ENCODE assay signal across 28 mouse cellular contexts in the genomic region with DNA sequence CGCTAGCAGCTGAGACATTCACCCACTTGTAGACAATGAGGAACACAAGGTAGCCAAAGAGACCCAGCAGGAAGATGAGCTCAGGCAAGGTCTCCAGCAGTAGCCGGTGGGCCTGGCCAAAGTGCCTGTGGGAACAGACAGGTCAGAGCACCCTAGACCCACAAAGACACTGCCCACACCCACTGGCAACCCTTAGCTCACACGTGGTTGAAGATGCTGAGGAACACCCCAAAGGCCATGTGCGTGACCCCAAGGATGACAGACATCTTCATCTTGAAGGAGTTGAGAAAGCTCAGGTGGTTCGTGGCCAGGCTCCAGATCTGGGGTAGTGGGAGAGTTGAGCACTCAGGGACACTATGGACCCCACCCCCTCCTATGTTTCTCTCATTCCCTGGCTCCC.
"Had no signal": no experiment of that assay in that cellular context is flagged by ENCODE, and none has a peak within 500 bp of the region (broad histone marks: within the 10 kb centered on the region; RNA-seq: fewer than 3 reads in every experiment).

No protein-coding gene starts in this region.

- H3K4me2 ChIP-seq: limb, embryonic 12.5 days; limb, embryonic 13.5 days; limb, embryonic 15.5 days; liver, embryonic 11.5 days; liver, embryonic 12.5 days; liver, embryonic 13.5 days; liver, embryonic 15.5 days; lung, embryonic 14.5 days; lung, embryonic 15.5 days; midbrain, embryonic 11.5 days; midbrain, embryonic 12.5 days; midbrain, embryonic 13.5 days; midbrain, embryonic 15.5 days had no signal

- H3K4me1 ChIP-seq: limb, embryonic 12.5 days; limb, embryonic 13.5 days; limb, embryonic 15.5 days; lung, embryonic 15.5 days had no signal

- DNase-seq: left cerebral cortex, postnatal 4 days; liver; liver, embryonic 13.5 days; liver, postnatal 0 days; lung, adult 18-20 months; lung, adult 2 months; lung, embryonic 14.5 days; lung, postnatal 10 days; lung, postnatal 14 days; lung, postnatal 36 days; midbrain, embryonic 14.5 days had no signal

- H3K27ac ChIP-seq: left cerebral cortex, adult 2 months; limb, embryonic 10.5 days; limb, embryonic 12.5 days; limb, embryonic 13.5 days; limb, embryonic 15.5 days; liver, embryonic 12.5 days; liver, embryonic 13.5 days; liver, embryonic 14.5 days; liver, embryonic 15.5 days; lung, embryonic 15.5 days; macrophage; midbrain, embryonic 10.5 days; midbrain, embryonic 12.5 days; midbrain, embryonic 13.5 days; midbrain, embryonic 15.5 days had no signal

- H3K9ac ChIP-seq: limb, embryonic 12.5 days; limb, embryonic 13.5 days; limb, embryonic 15.5 days; liver, embryonic 12.5 days; liver, embryonic 13.5 days; liver, embryonic 14.5 days; liver, embryonic 15.5 days; liver, postnatal 0 days; lung, embryonic 14.5 days; lung, embryonic 15.5 days; midbrain, embryonic 12.5 days; midbrain, embryonic 13.5 days; midbrain, embryonic 15.5 days had no signal

- H3K4me3 ChIP-seq: left cerebral cortex, adult 2 months; limb, embryonic 10.5 days; limb, embryonic 12.5 days; limb, embryonic 13.5 days; limb, embryonic 15.5 days; liver, embryonic 12.5 days; liver, embryonic 13.5 days; liver, embryonic 15.5 days; lung, embryonic 15.5 days; megakaryocyte, embryonic 14.5 days; midbrain, embryonic 10.5 days; midbrain, embryonic 12.5 days; midbrain, embryonic 13.5 days; midbrain, embryonic 15.5 days had no signal

- H3K27me3 ChIP-seq: limb, embryonic 12.5 days; limb, embryonic 13.5 days; limb, embryonic 15.5 days; liver, embryonic 12.5 days; liver, embryonic 13.5 days; liver, embryonic 15.5 days; lung, embryonic 15.5 days; megakaryocyte, embryonic 14.5 days; midbrain, embryonic 12.5 days; midbrain, embryonic 13.5 days; midbrain, embryonic 15.5 days had no signal
